Mouse (Mus musculus) MEL (cell line): ENCODE results near the gene Taf1c. TPM values are rescaled to one million over a fixed set of nuclear protein-coding genes. Genes with fewer than 3 reads are reported as not detected.

Experiments
- DNase-seq: peaks from one replicate; pipeline ENCODE4 v3.0.0; 2011; ENCODE audit warnings: low read depth, low spot score
- H3K27ac ChIP-seq: 2 replicates; pipeline ENCODE4 v1.5.1; 2012; ENCODE audit warnings: low read depth, mild to moderate bottlenecking, control low read depth, low read length, moderate library complexity; ENCODE audit not compliant: control insufficient read depth
- H3K27me3 ChIP-seq, 2 experiments: fragments of 150-350 bp in 1 of 2; sonication (generic) in 1 of 2; 2 replicates each; pipeline ENCODE4 v1.6.1; 2012; ENCODE audit warnings: low read length in 2 of 2, mild to moderate bottlenecking in 2 of 2, improper control_type of control experiment in 1 of 2, moderate library complexity in 1 of 2; ENCODE audit not compliant: insufficient read depth in 2 of 2, control insufficient read depth in 1 of 2
- H3K36me3 ChIP-seq, 2 experiments: 2 replicates each; pipeline ENCODE4 v1.6.1; 2012 to 2014; ENCODE audit warnings: low read length in 2 of 2, improper control_type of control experiment in 1 of 2, inconsistent platforms in 1 of 2, mild to moderate bottlenecking in 1 of 2; ENCODE audit not compliant: insufficient read depth in 2 of 2, control insufficient read depth in 1 of 2
- H3K4me1 ChIP-seq, 2 experiments: fragments of 150-350 bp in 1 of 2; sonication (generic) in 1 of 2; 2 replicates each; pipeline ENCODE4 v1.6.1; 2012; ENCODE audit warnings: low read length in 2 of 2, improper control_type of control experiment in 1 of 2, mild to moderate bottlenecking in 1 of 2; ENCODE audit not compliant: insufficient read depth in 2 of 2, control insufficient read depth in 1 of 2
- H3K4me3 ChIP-seq, 2 experiments: fragments of 150-350 bp in 1 of 2; sonication (generic) in 1 of 2; 2 replicates each; pipeline ENCODE4 v1.5.1; 2012; ENCODE audit warnings: low read depth in 2 of 2, low read length in 2 of 2, mild to moderate bottlenecking in 2 of 2, moderate library complexity in 2 of 2, control low read depth in 1 of 2, improper control_type of control experiment in 1 of 2; ENCODE audit not compliant: control insufficient read depth in 1 of 2, insufficient read depth in 1 of 2
- H3K79me2 ChIP-seq: 2 replicates; pipeline ENCODE4 v1.6.1; 2012; ENCODE audit warnings: mild to moderate bottlenecking, low read length, moderate library complexity; ENCODE audit not compliant: control insufficient read depth, poor library complexity, insufficient read depth
- H3K9ac ChIP-seq: 2 replicates; pipeline ENCODE4 v1.6.1; 2012; ENCODE audit warnings: low read depth, mild to moderate bottlenecking, control low read depth, low read length, moderate library complexity; ENCODE audit not compliant: control insufficient read depth, poor library complexity, severe bottlenecking
- H3K9me3 ChIP-seq: fragments of 150-350 bp; sonication (generic); replicated peaks from 2 replicates; pipeline ENCODE4 v1.6.1; 2012; ENCODE audit warnings: mild to moderate bottlenecking, low read length, improper control_type of control experiment, moderate library complexity; ENCODE audit not compliant: insufficient read depth
- CHD2 ChIP-seq: IDR thresholded peaks from 2 replicates; pipeline ENCODE4 v1.6.1; 2011; ENCODE audit warnings: low read length, improper control_type of control experiment
- E2F4 ChIP-seq: IDR thresholded peaks from 2 replicates; pipeline ENCODE4 v1.6.1; 2011; ENCODE audit warnings: low read depth, low read length, improper control_type of control experiment, borderline replicate concordance
- ELF1 ChIP-seq: IDR thresholded peaks from 2 replicates; pipeline ENCODE4 v1.6.1; 2014; ENCODE audit warnings: low read depth, mild to moderate bottlenecking, inconsistent platforms, low read length, improper control_type of control experiment, moderate library complexity
- EP300 ChIP-seq, 2 experiments: IDR thresholded peaks; 2 replicates each; pipeline ENCODE4 v1.6.1; 2011; ENCODE audit warnings: improper control_type of control experiment in 2 of 2, low read length in 2 of 2, low read depth in 1 of 2, mild to moderate bottlenecking in 1 of 2
- ETS1 ChIP-seq: IDR thresholded peaks from 2 replicates; pipeline ENCODE4 v1.6.1; 2012; ENCODE audit warnings: low read depth, mild to moderate bottlenecking, inconsistent platforms, low read length, improper control_type of control experiment, moderate library complexity
- GABPA ChIP-seq: IDR thresholded peaks from 2 replicates; pipeline ENCODE4 v1.6.1; 2012; ENCODE audit warnings: low read depth, mild to moderate bottlenecking, inconsistent platforms, low read length, improper control_type of control experiment, moderate library complexity
- KAT2A ChIP-seq: conservative IDR thresholded peaks from 2 replicates; pipeline ENCODE4 v1.6.1; 2012; ENCODE audit warnings: low read depth, low read length, improper control_type of control experiment, inconsistent platforms
- MAX ChIP-seq: IDR thresholded peaks from 2 replicates; pipeline ENCODE4 v1.6.1; 2011; ENCODE audit warnings: low read length, improper control_type of control experiment
- MAZ ChIP-seq: IDR thresholded peaks from 2 replicates; pipeline ENCODE4 v1.6.1; 2012; ENCODE audit warnings: low read depth, mild to moderate bottlenecking, inconsistent platforms, low read length, improper control_type of control experiment
- MEF2A ChIP-seq: IDR thresholded peaks from 2 replicates; pipeline ENCODE4 v1.6.1; 2014; ENCODE audit warnings: low read depth, mild to moderate bottlenecking, inconsistent platforms, low read length, improper control_type of control experiment; ENCODE audit not compliant: poor library complexity, insufficient replicate concordance, severe bottlenecking; ENCODE audit errors: extremely low read depth
- MYB ChIP-seq: IDR thresholded peaks from 2 replicates; pipeline ENCODE4 v1.6.1; 2011; ENCODE audit warnings: mild to moderate bottlenecking, low read depth, low read length, improper control_type of control experiment
- NELFE ChIP-seq: IDR thresholded peaks from 2 replicates; pipeline ENCODE4 v1.6.1; 2011; ENCODE audit warnings: low read depth, low read length, improper control_type of control experiment
- NRF1 ChIP-seq: IDR thresholded peaks from 2 replicates; pipeline ENCODE4 v1.6.1; 2014; ENCODE audit warnings: low read depth, mild to moderate bottlenecking, inconsistent platforms, low read length, improper control_type of control experiment, moderate library complexity; ENCODE audit not compliant: poor library complexity, insufficient read depth, severe bottlenecking
- RCOR1 ChIP-seq: IDR thresholded peaks from 2 replicates; pipeline ENCODE4 v1.6.1; 2012; ENCODE audit warnings: low read depth, mild to moderate bottlenecking, inconsistent platforms, low read length, improper control_type of control experiment
- SIN3A ChIP-seq: IDR thresholded peaks from 2 replicates; pipeline ENCODE4 v1.6.1; 2012; ENCODE audit warnings: low read length, improper control_type of control experiment, inconsistent platforms
- TAL1 ChIP-seq: IDR thresholded peaks from 2 replicates; pipeline ENCODE4 v1.6.1; 2012; ENCODE audit warnings: mild to moderate bottlenecking, inconsistent platforms, low read length, moderate library complexity, mixed read lengths
- TBP ChIP-seq: IDR thresholded peaks from 2 replicates; pipeline ENCODE4 v1.8.0; 2011; ENCODE audit warnings: low read depth, low read length, improper control_type of control experiment
- USF2 ChIP-seq, 2 experiments: IDR thresholded peaks; 2 replicates each; pipeline ENCODE4 v1.6.1; 2011 to 2012; ENCODE audit warnings: improper control_type of control experiment in 2 of 2, low read length in 2 of 2, borderline replicate concordance in 1 of 2, inconsistent platforms in 1 of 2, low read depth in 1 of 2, mild to moderate bottlenecking in 1 of 2; ENCODE audit not compliant: insufficient read depth in 1 of 2
- polyA plus RNA-seq, 2 experiments: library from polyadenylated mRNA; stranded (reverse) in 1 of 2; unstranded in 1 of 2; fragments of >175 nt in 1 of 2; fragments of >200 nt in 1 of 2; gene quantifications; 2 replicates each; pipeline versions ENCODE4 v1.2.1 to v1.2.4; 2012; ENCODE audit warnings: low replicate concordance in 2 of 2, low read depth in 1 of 2; ENCODE audit not compliant: insufficient read length in 2 of 2, insufficient read depth in 1 of 2, missing spikeins in 1 of 2
- total RNA-seq: library from RNA; depleted of rRNA; stranded (reverse); fragments of 300-350 nt; gene quantifications from 2 replicates; pipeline ENCODE4 v1.2.3, GENCODE M21; 2012

The Taf1c gene
- total and polyA plus RNA-seq, 3 experiments = 28.8 to 32.0 TPM; not detected in 1

DNA sequence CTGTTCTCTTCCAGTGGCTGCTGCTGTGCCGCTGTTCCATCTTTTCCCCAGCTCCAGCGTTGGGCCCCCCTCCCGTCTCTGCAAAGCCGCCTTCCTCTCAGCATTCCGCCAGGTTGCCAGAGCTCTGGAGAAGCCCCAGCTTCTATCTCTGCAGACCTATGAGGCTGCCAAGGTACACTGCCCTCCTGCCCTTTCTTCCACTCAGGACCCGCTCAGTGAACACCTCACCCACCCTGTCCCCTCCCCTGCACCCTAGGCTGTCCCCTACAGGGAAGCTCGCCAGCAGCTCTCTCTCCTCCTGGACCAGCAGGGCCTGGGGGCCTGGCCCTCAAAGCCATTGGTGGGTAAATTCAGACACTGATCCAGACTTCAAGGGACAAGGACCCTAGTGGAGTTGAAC, 11.3 kb upstream of the Taf1c start:
- Histone ChIP-seq H3K4me1 (no peaks in the 10 kb centered on the region), H3K9me3 (no peaks in the 10 kb centered on the region), H3K27ac (no peak overlapping the region), H3K9ac (no peak overlapping the region), H3K4me3 (no peak overlapping the region), H3K79me2 (no peaks in the 10 kb centered on the region), H3K27me3 (no peaks in the 10 kb centered on the region; a peak in 2 of 4 replicates), H3K36me3 (no peaks in the 10 kb centered on the region)
- DNase-seq = no peak
- TF ChIP-seq MAX (no peak), CHD2 (no peak), MAZ (no peak), MEF2A (no peak), TAL1 (no peak), SIN3A (no peak), ELF1 (no peak), USF2 (IDR thresholded peaks at IDR 0.05; ENCODE audit: borderline replicate concordance in 1 of 2, insufficient read depth in 1 of 2, low read depth in 1 of 2, low read length in 2 of 2) (no peak), RCOR1 (no peak), MYB (no peak), NELFE (no peak), GABPA (no peak), KAT2A (no peak), NRF1 (no peak), E2F4 (no peak), TBP (no peak), EP300 (IDR thresholded peaks at IDR 0.05; ENCODE audit: low read depth in 1 of 2, low read length in 2 of 2) (no peak)

DNA sequence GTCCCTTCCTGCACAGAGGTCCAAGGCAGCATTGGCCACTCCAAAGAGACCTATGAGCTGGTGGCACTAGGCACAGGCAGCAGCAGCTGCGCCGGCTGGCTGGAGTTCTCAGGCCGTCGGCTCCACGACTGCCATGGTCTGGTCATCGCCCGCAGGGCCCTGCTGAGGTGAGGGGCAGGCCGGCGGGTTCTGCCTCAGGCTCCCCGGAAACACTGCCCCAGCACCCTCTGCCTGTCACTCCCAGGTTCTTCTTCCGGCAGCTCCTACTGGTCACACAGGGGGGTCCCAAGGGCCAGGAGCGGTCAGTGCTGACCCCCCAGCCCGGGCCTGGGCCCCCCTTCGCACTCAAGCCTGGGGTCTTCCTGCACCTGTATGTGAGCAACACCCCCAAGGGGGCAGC, 10.1 kb upstream of the Taf1c start:
- Histone ChIP-seq H3K9me3 (no peaks in the 10 kb centered on the region), H3K4me1 (no peaks in the 10 kb centered on the region)
- no peak for TF ChIP-seq ETS1
- TF ChIP-seq, all 39 proteins: peak for 0
- DNase-seq = no peak
- no peaks in the 10 kb centered on the region for H3K79me2 ChIP-seq
- H3K4me3 ChIP-seq = no peak overlapping the region
- H3K27ac ChIP-seq = no peak overlapping the region
- H3K9ac ChIP-seq = no peak overlapping the region
- no peaks in the 10 kb centered on the region for H3K36me3 ChIP-seq
- no peaks in the 10 kb centered on the region; a peak in 1 of 4 replicates for H3K27me3 ChIP-seq
